Mouse (Mus musculus) kidney, adult 18-20 months (tissue): ENCODE results near the gene Isg20.

Experiments used
- DNase-seq: peaks from one replicate; pipeline ENCODE4 v3.0.0; 2021

Isg20 gene

GRCm38 (mm10) chr7:78904175-78904574, 9.0 kb upstream of the Isg20 start:
- DNase-seq: no peak

- DNase-seq: no peak
Measured at GRCm38 (mm10) chr7:78909026-78909425, 4.2 kb upstream of the Isg20 start.

- DNase-seq: no peak
Measured at GRCm38 (mm10) chr7:78910336-78911098, 2.7 kb upstream of the Isg20 start.

- DNase-seq: no peak
Measured at GRCm38 (mm10) chr7:78911209-78911608, 2.0 kb upstream of the Isg20 start.

- peak; percentile 12 for DNase-seq
Measured at GRCm38 (mm10) chr7:78912253-78912973, 811 bp upstream of the Isg20 start.

GRCm38 (mm10) chr7:78913649-78914544, 673 bp downstream of the Isg20 start:
- peak; percentile 30 for DNase-seq

GRCm38 (mm10) chr7:78914545-78914845, 1.3 kb downstream of the Isg20 start:
- no peak for DNase-seq

- DNase-seq: no peak
Measured at GRCm38 (mm10) chr7:78914896-78915510, 1.8 kb downstream of the Isg20 start.

- DNase-seq: peak; percentile 35
Measured at GRCm38 (mm10) chr7:78918686-78919085, 5.5 kb downstream of the Isg20 start.

GRCm38 (mm10) chr7:78922506-78922905, 9.3 kb downstream of the Isg20 start:
- DNase-seq: peak; percentile 51

- peak; percentile 63 for DNase-seq
Measured at GRCm38 (mm10) chr7:78924300-78924699, 11.1 kb downstream of the Isg20 start.

GRCm38 (mm10) chr7:78924796-78925195, 11.6 kb downstream of the Isg20 start:
- DNase-seq: no peak

GRCm38 (mm10) chr7:78925680-78926079, 12.5 kb downstream of the Isg20 start:
- DNase-seq: no peak

GRCm38 (mm10) chr7:78926156-78926555, 12.9 kb downstream of the Isg20 start:
- no peak for DNase-seq

- no peak for DNase-seq
Measured at GRCm38 (mm10) chr7:78927266-78927665, 14.0 kb downstream of the Isg20 start.

GRCm38 (mm10) chr7:78938957-78939602, 25.9 kb downstream of the Isg20 start:
- no peak for DNase-seq

- DNase-seq: no peak
Measured at GRCm38 (mm10) chr7:78940971-78941370, 27.7 kb downstream of the Isg20 start.

- no peak for DNase-seq
Measured at GRCm38 (mm10) chr7:78942544-78942943, 29.3 kb downstream of the Isg20 start.

GRCm38 (mm10) chr7:78953886-78954572, 40.8 kb downstream of the Isg20 start:
- DNase-seq: no peak

GRCm38 (mm10) chr7:78954619-78955018, 41.4 kb downstream of the Isg20 start:
- no peak for DNase-seq

GRCm38 (mm10) chr7:78955086-78955485, 41.9 kb downstream of the Isg20 start:
- no peak for DNase-seq
